In the genomic region with DNA sequence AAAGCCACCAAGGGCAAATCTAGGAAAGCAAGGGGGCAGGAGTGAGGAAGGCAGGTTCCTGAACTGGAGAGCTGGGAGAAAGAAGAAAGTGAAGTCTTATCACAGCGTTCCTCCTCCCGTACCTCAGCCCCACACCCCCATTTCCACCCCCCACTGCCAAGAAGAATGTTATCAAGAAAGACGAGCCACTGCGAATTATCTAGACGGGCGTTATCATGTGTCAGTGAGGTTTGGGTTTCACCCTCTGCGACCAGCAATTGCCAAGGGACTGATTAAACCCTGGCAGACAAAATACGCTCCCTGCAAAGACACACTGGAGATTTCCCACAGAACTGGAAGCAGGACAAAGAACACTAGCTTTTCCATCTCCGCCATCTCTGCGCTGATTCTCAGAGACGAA, we compare ENCODE assay signal across 12 mouse cellular contexts. TPM values are rescaled to one million over a fixed set of nuclear protein-coding genes. Genes with fewer than 3 reads are reported as not detected.
DNase-seq lines count a peak whose midpoint lies in the region; ATAC-seq and TF ChIP-seq lines count a peak whose summit lies in the region.
"Had no signal": no experiment of that assay in that cellular context is flagged by ENCODE, and none has a peak within 500 bp of the region (broad histone marks: within the 10 kb centered on the region; RNA-seq: fewer than 3 reads in every experiment).

No protein-coding gene starts in this region.

- H3K9ac ChIP-seq in heart, embryonic 16.5 days (ENCODE audit: low read length) = no peak overlapping the region
- no peak overlapping the region for H3K9ac ChIP-seq in midbrain, embryonic 13.5 days (replicated peaks)
- H3K9ac ChIP-seq in midbrain, postnatal 0 days (replicated peaks; ENCODE audit: low read length, poor library complexity, severe bottlenecking) = no peak overlapping the region
- 0 out of 2 replicates have a peak overlapping the region, but pooled peaks have one; percentile 12 for H3K9ac ChIP-seq in embryonic facial prominence, embryonic 14.5 days (ENCODE audit: low read depth, low read length)
- H3K9ac ChIP-seq in midbrain, embryonic 14.5 days (replicated peaks; ENCODE audit: low read length) = no peak overlapping the region
- H3K9ac ChIP-seq in stomach, postnatal 0 days (ENCODE audit: low read length) = no peak overlapping the region

- TF ChIP-seq CTCF in midbrain, postnatal 0 days (IDR thresholded peaks at IDR 0.05) = no peak
- no peak for TF ChIP-seq CTCF in stomach, postnatal 0 days (IDR thresholded peaks at IDR 0.05; ENCODE audit: low read depth)

- peaks cover 9% of the 10 kb centered on the region for H3K4me1 ChIP-seq in heart, embryonic 16.5 days (ENCODE audit: control insufficient read depth, insufficient read depth, low read length)
- peaks cover 16% of the 10 kb centered on the region for H3K4me1 ChIP-seq in midbrain, embryonic 13.5 days (replicated peaks)
- no peaks in the 10 kb centered on the region for H3K4me1 ChIP-seq in midbrain, postnatal 0 days (ENCODE audit: insufficient read depth, low read length)
- no peaks in the 10 kb centered on the region for H3K4me1 ChIP-seq in embryonic facial prominence, embryonic 14.5 days (ENCODE audit: control insufficient read depth, insufficient read depth, low read length)
- H3K4me1 ChIP-seq in midbrain, embryonic 14.5 days (ENCODE audit: control insufficient read depth, insufficient read depth, low read length) = peaks cover 9% of the 10 kb centered on the region; the same call in 1 of the 2 replicates
- no peaks in the 10 kb centered on the region for H3K4me1 ChIP-seq in stomach, postnatal 0 days (replicated peaks; ENCODE audit: control insufficient read depth, insufficient read depth)

- ATAC-seq in heart, embryonic 16.5 days (replicated peaks; ENCODE audit: extremely low read depth, insufficient read depth, low FRiP score) = peak; percentile 30; the same call in 1 of the 2 replicates
- ATAC-seq in midbrain, embryonic 13.5 days = no peak
- no peak for ATAC-seq in midbrain, postnatal 0 days (ENCODE audit: low FRiP score)
- no peak for ATAC-seq in embryonic facial prominence, embryonic 14.5 days (ENCODE audit: low read depth)
- ATAC-seq in midbrain, embryonic 14.5 days (ENCODE audit: low FRiP score, low TSS enrichment) = no peak
- no peak for ATAC-seq in stomach, postnatal 0 days (ENCODE audit: low FRiP score, low TSS enrichment)
- ATAC-seq: inflammation-experienced regulatory T-cells, adult 6 months had no signal

- TF ChIP-seq EP300 in stomach, postnatal 0 days (optimal IDR thresholded peaks at IDR 0.05) = no peak

- H3K27ac ChIP-seq in heart, embryonic 16.5 days (ENCODE audit: low read length) = peak overlapping the region; percentile 53; the same call in 1 of the 2 replicates
- peak overlapping the region; percentile 46 for H3K27ac ChIP-seq in midbrain, embryonic 13.5 days
- no peak overlapping the region for H3K27ac ChIP-seq in midbrain, postnatal 0 days (ENCODE audit: low read depth, low read length)
- no peak overlapping the region for H3K27ac ChIP-seq in embryonic facial prominence, embryonic 14.5 days (replicated peaks; ENCODE audit: low read depth, low read length)
- peak overlapping the region; percentile 50; the same call in 1 of the 2 replicates for H3K27ac ChIP-seq in midbrain, embryonic 14.5 days (replicated peaks; ENCODE audit: low read depth, low read length)
- no peak overlapping the region for H3K27ac ChIP-seq in stomach, postnatal 0 days (replicated peaks)

- H3K27me3 ChIP-seq in heart, embryonic 16.5 days (ENCODE audit: control insufficient read depth, insufficient read depth, low read length) = no peaks in the 10 kb centered on the region
- H3K27me3 ChIP-seq in midbrain, embryonic 13.5 days = no peaks in the 10 kb centered on the region
- no peaks in the 10 kb centered on the region for H3K27me3 ChIP-seq in midbrain, postnatal 0 days (ENCODE audit: insufficient read depth, low read length)
- H3K27me3 ChIP-seq in embryonic facial prominence, embryonic 14.5 days (replicated peaks; ENCODE audit: control insufficient read depth, insufficient read depth, low read length) = no peaks in the 10 kb centered on the region
- H3K27me3 ChIP-seq in midbrain, embryonic 14.5 days (ENCODE audit: control insufficient read depth, insufficient read depth, low read length) = no peaks in the 10 kb centered on the region
- H3K27me3 ChIP-seq in stomach, postnatal 0 days (ENCODE audit: control insufficient read depth, insufficient read depth, low read length) = no peaks in the 10 kb centered on the region
- H3K27me3 ChIP-seq: CH12.LX had no signal

- no peaks in the 10 kb centered on the region for H3K9me3 ChIP-seq in heart, embryonic 16.5 days (replicated peaks; ENCODE audit: control insufficient read depth, low read length)
- H3K9me3 ChIP-seq in midbrain, embryonic 13.5 days = no peaks in the 10 kb centered on the region
- no peaks in the 10 kb centered on the region for H3K9me3 ChIP-seq in midbrain, postnatal 0 days (ENCODE audit: low read length)
- H3K9me3 ChIP-seq in embryonic facial prominence, embryonic 14.5 days (ENCODE audit: control insufficient read depth, low read length) = no peaks in the 10 kb centered on the region
- H3K9me3 ChIP-seq in midbrain, embryonic 14.5 days (ENCODE audit: control insufficient read depth, low read length) = no peaks in the 10 kb centered on the region
- no peaks in the 10 kb centered on the region for H3K9me3 ChIP-seq in stomach, postnatal 0 days (ENCODE audit: control insufficient read depth, low read length)

- DNase-seq in heart, postnatal 36 days = no peak
- no peak for DNase-seq in midbrain, postnatal 0 days (ENCODE audit: low spot score)
- peak; percentile 42 for DNase-seq in embryonic facial prominence, embryonic 14.5 days (ENCODE audit: low spot score)
- DNase-seq in midbrain, embryonic 14.5 days = peak; percentile 24
- DNase-seq in stomach, postnatal 0 days (ENCODE audit: low spot score) = no peak
- DNase-seq: cerebellum, postnatal 14 days; spleen, adult 18-20 months had no signal

- no peak overlapping the region for H3K4me3 ChIP-seq in heart, embryonic 16.5 days (ENCODE audit: low read length)
- no peak overlapping the region for H3K4me3 ChIP-seq in midbrain, embryonic 13.5 days (replicated peaks)
- H3K4me3 ChIP-seq in midbrain, postnatal 0 days (ENCODE audit: low read depth, low read length) = no peak overlapping the region
- no peak overlapping the region for H3K4me3 ChIP-seq in embryonic facial prominence, embryonic 14.5 days (ENCODE audit: low read depth, low read length)
- no peak overlapping the region for H3K4me3 ChIP-seq in midbrain, embryonic 14.5 days (replicated peaks; ENCODE audit: low read depth, low read length)
- no peak overlapping the region for H3K4me3 ChIP-seq in stomach, postnatal 0 days (ENCODE audit: low read depth, low read length)

- H3K36me3 ChIP-seq in heart, embryonic 16.5 days (ENCODE audit: control insufficient read depth, insufficient read depth) = peaks cover 44% of the 10 kb centered on the region
- H3K36me3 ChIP-seq in midbrain, embryonic 13.5 days = peaks cover 38% of the 10 kb centered on the region
- peaks cover 30% of the 10 kb centered on the region for H3K36me3 ChIP-seq in midbrain, postnatal 0 days (ENCODE audit: insufficient read depth, low read length)
- peaks cover 69% of the 10 kb centered on the region for H3K36me3 ChIP-seq in embryonic facial prominence, embryonic 14.5 days (ENCODE audit: control insufficient read depth, insufficient read depth, low read length)
- H3K36me3 ChIP-seq in midbrain, embryonic 14.5 days (ENCODE audit: control insufficient read depth, insufficient read depth, low read length) = peaks cover 8% of the 10 kb centered on the region; the same call in 1 of the 2 replicates
- H3K36me3 ChIP-seq in stomach, postnatal 0 days (ENCODE audit: control insufficient read depth, insufficient read depth, low read length) = peaks cover 14% of the 10 kb centered on the region

- intact Hi-C loops in heart, postnatal 36 days (cut with DNase I) = no loop called here

- 32% methylated on average over 11 of the region's 11 CpGs for WGBS in heart, embryonic 16.5 days
- 53% methylated on average over 11 of the region's 11 CpGs for WGBS in midbrain, embryonic 13.5 days
- 38% methylated on average over 11 of the region's 11 CpGs for WGBS in midbrain, postnatal 0 days
- 42% methylated on average over 11 of the region's 11 CpGs for WGBS in embryonic facial prominence, embryonic 14.5 days
- WGBS in midbrain, embryonic 14.5 days = 46% methylated on average over 11 of the region's 11 CpGs
- 63% methylated on average over 11 of the region's 11 CpGs for WGBS in stomach, postnatal 0 days

- no peak overlapping the region for H3K4me2 ChIP-seq in heart, embryonic 16.5 days (ENCODE audit: low read depth, low read length)
- H3K4me2 ChIP-seq in midbrain, embryonic 13.5 days (replicated peaks) = no peak overlapping the region
- no peak overlapping the region for H3K4me2 ChIP-seq in midbrain, postnatal 0 days (ENCODE audit: low read depth, low read length, poor library complexity, severe bottlenecking)
- H3K4me2 ChIP-seq in embryonic facial prominence, embryonic 14.5 days (ENCODE audit: low read depth, low read length) = no peak overlapping the region
- no peak overlapping the region for H3K4me2 ChIP-seq in midbrain, embryonic 14.5 days (ENCODE audit: low read length)
- H3K4me2 ChIP-seq in stomach, postnatal 0 days (replicated peaks; ENCODE audit: low read depth) = no peak overlapping the region

RNA-seq across cellular contexts. Expression of a gene that starts 31.9 kb away (rescaled TPM):
- 130 and 140 TPM in 2 replicates for polyA plus RNA-seq in heart, embryonic 16.5 days (2015; fragmentation: Nextera tagmentation; extraction: Ambion mirVana)
- total RNA-seq in heart, postnatal 36 days (2021) = 10 to 100 TPM; 30.9 to 31.1 TPM
- 56.3 and 58.7 TPM in 2 replicates for polyA plus RNA-seq in midbrain, embryonic 13.5 days (2015; fragmentation: Nextera tagmentation; extraction: Ambion mirVana)
- 38.1 and 41.9 TPM in 2 replicates for total RNA-seq in midbrain, postnatal 0 days (2014; rRNA removed)
- 63.2 and 65.1 TPM in 2 replicates for polyA plus RNA-seq in midbrain, postnatal 0 days (2015; fragmentation: Nextera tagmentation; extraction: Ambion mirVana)
- polyA plus RNA-seq in embryonic facial prominence, embryonic 14.5 days (2014; fragmentation: Nextera tagmentation; extraction: Ambion mirVana) = 96.8 and 114 TPM in 2 replicates
- 35.3 and 49.6 TPM in 2 replicates for polyA plus RNA-seq in midbrain, embryonic 14.5 days (2014; fragmentation: Nextera tagmentation; extraction: Ambion mirVana)
- polyA plus RNA-seq in stomach, postnatal 0 days (2015; fragmentation: Nextera tagmentation; extraction: Ambion mirVana) = 102 TPM in 2 replicates

RNA-seq across cellular contexts. Expression of a gene that starts 50.6 kb away (rescaled TPM):
- 0.39 and 0.46 TPM in 2 replicates for polyA plus RNA-seq in heart, embryonic 16.5 days (2015; fragmentation: Nextera tagmentation; extraction: Ambion mirVana)
- 1 to 10 TPM; 1.4 to 1.5 TPM for total RNA-seq in heart, postnatal 36 days (2021)
- polyA plus RNA-seq in midbrain, embryonic 13.5 days (2015; fragmentation: Nextera tagmentation; extraction: Ambion mirVana) = 1.2 and 1.6 TPM in 2 replicates
- 4.1 and 5.1 TPM in 2 replicates for total RNA-seq in midbrain, postnatal 0 days (2014; rRNA removed)
- 2.2 and 2.6 TPM in 2 replicates for polyA plus RNA-seq in midbrain, postnatal 0 days (2015; fragmentation: Nextera tagmentation; extraction: Ambion mirVana)
- polyA plus RNA-seq in embryonic facial prominence, embryonic 14.5 days (2014; fragmentation: Nextera tagmentation; extraction: Ambion mirVana) = 1.3 TPM in 2 replicates
- 1.9 and 2.1 TPM in 2 replicates for polyA plus RNA-seq in midbrain, embryonic 14.5 days (2014; fragmentation: Nextera tagmentation; extraction: Ambion mirVana)
- 0.65 and 0.70 TPM in 2 replicates for polyA plus RNA-seq in stomach, postnatal 0 days (2015; fragmentation: Nextera tagmentation; extraction: Ambion mirVana)
- total RNA-seq: CH12.LX; megakaryocyte progenitor cell, adult 5-6 weeks had no signal
- polyA plus RNA-seq: inflammation-experienced regulatory T-cells, adult 6 months had no signal

RNA-seq across cellular contexts. Expression of a gene that starts 53.3 kb away (rescaled TPM):
- polyA plus RNA-seq in heart, embryonic 16.5 days (2015; fragmentation: Nextera tagmentation; extraction: Ambion mirVana) = 24.7 and 25.8 TPM in 2 replicates
- total RNA-seq in heart, postnatal 36 days (2021) = 10 to 100 TPM; 13.3 to 14.4 TPM
- polyA plus RNA-seq in midbrain, embryonic 13.5 days (2015; fragmentation: Nextera tagmentation; extraction: Ambion mirVana) = 18.6 and 23.0 TPM in 2 replicates
- total RNA-seq in midbrain, postnatal 0 days (2014; rRNA removed) = 20.9 and 22.7 TPM in 2 replicates
- polyA plus RNA-seq in midbrain, postnatal 0 days (2015; fragmentation: Nextera tagmentation; extraction: Ambion mirVana) = 12.6 and 13.8 TPM in 2 replicates
- polyA plus RNA-seq in embryonic facial prominence, embryonic 14.5 days (2014; fragmentation: Nextera tagmentation; extraction: Ambion mirVana) = 25.3 and 25.8 TPM in 2 replicates
- 15.7 and 19.8 TPM in 2 replicates for polyA plus RNA-seq in midbrain, embryonic 14.5 days (2014; fragmentation: Nextera tagmentation; extraction: Ambion mirVana)
- polyA plus RNA-seq in stomach, postnatal 0 days (2015; fragmentation: Nextera tagmentation; extraction: Ambion mirVana) = 12.6 and 13.2 TPM in 2 replicates

Comparison
In these comparisons a context has a peak if more than half of its experiments do, and no peak if none do; other contexts are left out.
1. H3K27ac ChIP-seq: peak in heart, embryonic 16.5 days (single experiment), midbrain, embryonic 13.5 days (single experiment) and midbrain, embryonic 14.5 days (single experiment); none in midbrain, postnatal 0 days (single experiment), embryonic facial prominence, embryonic 14.5 days (single experiment) and stomach, postnatal 0 days (single experiment).
2. DNase-seq: peak in embryonic facial prominence, embryonic 14.5 days (single experiment) and midbrain, embryonic 14.5 days (single experiment); none in heart, postnatal 36 days (0 of 2), midbrain, postnatal 0 days (single experiment) and stomach, postnatal 0 days (single experiment).